Mouse (Mus musculus): ENCODE data around the gene Cep112. TPM values are rescaled to one million over a fixed set of nuclear protein-coding genes. Genes with fewer than 3 reads are reported as not detected.

Gene Cep112
- polyA plus RNA-seq, 1 experiment = 0.07 TPM

GRCm38 (mm10) chr11:108385666-108386024 is 39.3 kb upstream of the Cep112 start:
- 94% methylated on average over 1 of the region's 1 CpGs for WGBS
- Histone ChIP-seq H3K27me3 (ENCODE audit: control insufficient read depth, insufficient read depth, low read length) (no peaks in the 10 kb centered on the region), H3K27ac (ENCODE audit: control insufficient read depth, insufficient read depth, low read length) (no peak overlapping the region), H3K36me3 (ENCODE audit: control insufficient read depth, insufficient read depth, low read length) (no peaks in the 10 kb centered on the region), H3K4me1 (replicated peaks; ENCODE audit: control insufficient read depth, insufficient read depth, low read length) (no peaks in the 10 kb centered on the region), H3K4me3 (ENCODE audit: control insufficient read depth, insufficient read depth, low read length) (no peak overlapping the region)
- TF ChIP-seq CTCF (IDR thresholded peaks at IDR 0.05; ENCODE audit: borderline replicate concordance, control insufficient read depth, extremely low read depth, insufficient read depth, low read length, poor library complexity) = no peak
- TF ChIP-seq POLR2A (IDR thresholded peaks at IDR 0.05; ENCODE audit: control insufficient read depth, extremely low read depth, insufficient read depth, low read length, poor library complexity) = no peak
- DNase-seq = no peak

GRCm38 (mm10) chr11:108395061-108395460 is 29.9 kb upstream of the Cep112 start:
- WGBS = 95% methylated on average over 9 of the region's 9 CpGs
- Histone ChIP-seq H3K4me3 (ENCODE audit: control insufficient read depth, insufficient read depth, low read length) (no peak overlapping the region), H3K4me1 (replicated peaks; ENCODE audit: control insufficient read depth, insufficient read depth, low read length) (no peaks in the 10 kb centered on the region), H3K36me3 (ENCODE audit: control insufficient read depth, insufficient read depth, low read length) (no peaks in the 10 kb centered on the region), H3K27me3 (ENCODE audit: control insufficient read depth, insufficient read depth, low read length) (no peaks in the 10 kb centered on the region), H3K27ac (ENCODE audit: control insufficient read depth, insufficient read depth, low read length) (no peak overlapping the region)
- DNase-seq = no peak
- TF ChIP-seq POLR2A (IDR thresholded peaks at IDR 0.05; ENCODE audit: control insufficient read depth, extremely low read depth, insufficient read depth, low read length, poor library complexity) = no peak
- TF ChIP-seq CTCF (IDR thresholded peaks at IDR 0.05; ENCODE audit: borderline replicate concordance, control insufficient read depth, extremely low read depth, insufficient read depth, low read length, poor library complexity) = no peak

GRCm38 (mm10) chr11:108396076-108396829 is 28.7 kb upstream of the Cep112 start:
- TF ChIP-seq CTCF (IDR thresholded peaks at IDR 0.05; ENCODE audit: borderline replicate concordance, control insufficient read depth, extremely low read depth, insufficient read depth, low read length, poor library complexity) = no peak
- TF ChIP-seq POLR2A (IDR thresholded peaks at IDR 0.05; ENCODE audit: control insufficient read depth, extremely low read depth, insufficient read depth, low read length, poor library complexity) = no peak
- 83% methylated on average over 7 of the region's 7 CpGs for WGBS
- Histone ChIP-seq H3K4me1 (replicated peaks; ENCODE audit: control insufficient read depth, insufficient read depth, low read length) (no peaks in the 10 kb centered on the region), H3K36me3 (ENCODE audit: control insufficient read depth, insufficient read depth, low read length) (no peaks in the 10 kb centered on the region), H3K27ac (ENCODE audit: control insufficient read depth, insufficient read depth, low read length) (no peak overlapping the region), H3K4me3 (ENCODE audit: control insufficient read depth, insufficient read depth, low read length) (no peak overlapping the region), H3K27me3 (ENCODE audit: control insufficient read depth, insufficient read depth, low read length) (no peaks in the 10 kb centered on the region)
- no peak for DNase-seq

GRCm38 (mm10) chr11:108409876-108410644 is 14.9 kb upstream of the Cep112 start:
- Histone ChIP-seq H3K27me3 (ENCODE audit: control insufficient read depth, insufficient read depth, low read length) (no peaks in the 10 kb centered on the region), H3K4me3 (ENCODE audit: control insufficient read depth, insufficient read depth, low read length) (no peak overlapping the region), H3K36me3 (ENCODE audit: control insufficient read depth, insufficient read depth, low read length) (no peaks in the 10 kb centered on the region), H3K4me1 (replicated peaks; ENCODE audit: control insufficient read depth, insufficient read depth, low read length) (no peaks in the 10 kb centered on the region), H3K27ac (ENCODE audit: control insufficient read depth, insufficient read depth, low read length) (no peak overlapping the region)
- no peak for DNase-seq
- WGBS = 81% methylated on average over 8 of the region's 9 CpGs
- TF ChIP-seq CTCF (IDR thresholded peaks at IDR 0.05; ENCODE audit: borderline replicate concordance, control insufficient read depth, extremely low read depth, insufficient read depth, low read length, poor library complexity) = no peak
- no peak for TF ChIP-seq POLR2A (IDR thresholded peaks at IDR 0.05; ENCODE audit: control insufficient read depth, extremely low read depth, insufficient read depth, low read length, poor library complexity)

GRCm38 (mm10) chr11:108416360-108416759 is 8.6 kb upstream of the Cep112 start:
- H3K36me3 ChIP-seq (ENCODE audit: control insufficient read depth, insufficient read depth, low read length) = no peaks in the 10 kb centered on the region
- 95% methylated on average over 1 of the region's 1 CpGs for WGBS
- H3K27ac ChIP-seq (ENCODE audit: control insufficient read depth, insufficient read depth, low read length) = no peak overlapping the region
- no peak overlapping the region for H3K4me3 ChIP-seq (ENCODE audit: control insufficient read depth, insufficient read depth, low read length)
- H3K27me3 ChIP-seq (ENCODE audit: control insufficient read depth, insufficient read depth, low read length) = no peaks in the 10 kb centered on the region
- no peaks in the 10 kb centered on the region for H3K4me1 ChIP-seq (replicated peaks; ENCODE audit: control insufficient read depth, insufficient read depth, low read length)
- TF ChIP-seq POLR2A (IDR thresholded peaks at IDR 0.05; ENCODE audit: control insufficient read depth, extremely low read depth, insufficient read depth, low read length, poor library complexity) (no peak), CTCF (IDR thresholded peaks at IDR 0.05; ENCODE audit: borderline replicate concordance, control insufficient read depth, extremely low read depth, insufficient read depth, low read length, poor library complexity) (no peak)
- no peak for DNase-seq

GRCm38 (mm10) chr11:108418540-108418939 is 6.5 kb upstream of the Cep112 start:
- no peaks in the 10 kb centered on the region for H3K36me3 ChIP-seq (ENCODE audit: control insufficient read depth, insufficient read depth, low read length)
- no peaks in the 10 kb centered on the region for H3K27me3 ChIP-seq (ENCODE audit: control insufficient read depth, insufficient read depth, low read length)
- WGBS = 11% methylated on average over 1 of the region's 1 CpGs
- H3K4me1 ChIP-seq (replicated peaks; ENCODE audit: control insufficient read depth, insufficient read depth, low read length) = no peaks in the 10 kb centered on the region
- no peak overlapping the region for H3K4me3 ChIP-seq (ENCODE audit: control insufficient read depth, insufficient read depth, low read length)
- no peak for DNase-seq
- no peak for TF ChIP-seq POLR2A (IDR thresholded peaks at IDR 0.05; ENCODE audit: control insufficient read depth, extremely low read depth, insufficient read depth, low read length, poor library complexity)
- TF ChIP-seq CTCF (IDR thresholded peaks at IDR 0.05; ENCODE audit: borderline replicate concordance, control insufficient read depth, extremely low read depth, insufficient read depth, low read length, poor library complexity) = no peak
- no peak overlapping the region for H3K27ac ChIP-seq (ENCODE audit: control insufficient read depth, insufficient read depth, low read length)
